Mouse (Mus musculus) erythroblast, embryonic 14.5 days (primary cell): ENCODE results near the gene Gm7879.

Source experiments
- GATA1 ChIP-seq: IDR thresholded peaks from 2 replicates; pipeline ENCODE4 v1.6.1; 2012; ENCODE audit warnings: low read length, inconsistent platforms, mixed read lengths
- TAL1 ChIP-seq: IDR thresholded peaks from 3 replicates; pipeline ENCODE4 v1.6.1; 2012; ENCODE audit warnings: low read length, inconsistent platforms, mixed read lengths

GRCm38 (mm10) chr5:43910006-43910405, 2.9 kb upstream of the Gm7879 start:
- no peak for TF ChIP-seq GATA1
- no peak for TF ChIP-seq TAL1
